Mouse (Mus musculus) midbrain, embryonic 14.5 days (tissue): ENCODE data around the gene Stard7. TPM values are rescaled to one million over a fixed set of nuclear protein-coding genes. Genes with fewer than 3 reads are reported as not detected.

Experiments used
- ATAC-seq: fragments of 200-750 bp; cut with Nextera tagmentation; 2 replicates; pipeline ENCODE4 v1.8.0; 2017; ENCODE audit warnings: moderate number of reproducible peaks, moderate library complexity; ENCODE audit not compliant: low FRiP score, low TSS enrichment
- DNase-seq: peaks from one replicate; pipeline ENCODE4 v3.0.0-alpha.2; 2015
- H3K27ac ChIP-seq: fragments of 300-500 bp; sonication (generic); replicated peaks from 2 replicates; pipeline ENCODE4 v1.5.1; 2014; ENCODE audit warnings: mild to moderate bottlenecking, low read depth, low read length, moderate library complexity
- H3K27me3 ChIP-seq: fragments of 300-500 bp; sonication (generic); 2 replicates; pipeline ENCODE4 v1.6.1; 2014; ENCODE audit warnings: low read length, control low read depth, mixed read lengths; ENCODE audit not compliant: control insufficient read depth, insufficient read depth
- H3K36me3 ChIP-seq: fragments of 300-500 bp; sonication (generic); 2 replicates; pipeline ENCODE4 v1.6.1; 2014; ENCODE audit warnings: low read length, control low read depth; ENCODE audit not compliant: control insufficient read depth, insufficient read depth
- H3K4me1 ChIP-seq: fragments of 300-500 bp; sonication (generic); 2 replicates; pipeline ENCODE4 v1.6.1; 2014; ENCODE audit warnings: mild to moderate bottlenecking, antibody characterized with exemption, low read length, control low read depth; ENCODE audit not compliant: control insufficient read depth, insufficient read depth
- H3K4me2 ChIP-seq: fragments of 300-500 bp; sonication (generic); 2 replicates; pipeline ENCODE4 v1.6.1; 2014; ENCODE audit warnings: mild to moderate bottlenecking, low read length, moderate library complexity
- H3K4me3 ChIP-seq: fragments of 300-500 bp; sonication (generic); replicated peaks from 2 replicates; pipeline ENCODE4 v1.5.1; 2014; ENCODE audit warnings: low read depth, low read length
- H3K9ac ChIP-seq: fragments of 300-500 bp; sonication (generic); replicated peaks from 2 replicates; pipeline ENCODE4 v1.6.1; 2014; ENCODE audit warnings: mild to moderate bottlenecking, low read length, moderate library complexity
- H3K9me3 ChIP-seq: fragments of 300-500 bp; sonication (generic); 2 replicates; pipeline ENCODE4 v1.6.1; 2016; ENCODE audit warnings: low read length, control low read depth, mixed read lengths; ENCODE audit not compliant: control insufficient read depth
- WGBS: fragments of 180-500 bp; shearing (Covaris S2); extraction: QIAGEN DNeasy Blood & Tissue Kit; methylation state at CpG from one replicate; pipeline ENCODE4 v1.1.7; 2014; 5-methylcytosine and 5-hydroxymethylcytosine counted together
- polyA plus RNA-seq: library from polyadenylated mRNA; unstranded; fragments of >200 nt; fragmentation: Nextera tagmentation; extraction: Ambion mirVana; gene quantifications from 2 replicates; pipeline ENCODE4 v1.2.1, GENCODE M21; 2014

Stard7 gene
- polyA plus RNA-seq, 1 experiment from 2014 or later, result 113 TPM

DNA sequence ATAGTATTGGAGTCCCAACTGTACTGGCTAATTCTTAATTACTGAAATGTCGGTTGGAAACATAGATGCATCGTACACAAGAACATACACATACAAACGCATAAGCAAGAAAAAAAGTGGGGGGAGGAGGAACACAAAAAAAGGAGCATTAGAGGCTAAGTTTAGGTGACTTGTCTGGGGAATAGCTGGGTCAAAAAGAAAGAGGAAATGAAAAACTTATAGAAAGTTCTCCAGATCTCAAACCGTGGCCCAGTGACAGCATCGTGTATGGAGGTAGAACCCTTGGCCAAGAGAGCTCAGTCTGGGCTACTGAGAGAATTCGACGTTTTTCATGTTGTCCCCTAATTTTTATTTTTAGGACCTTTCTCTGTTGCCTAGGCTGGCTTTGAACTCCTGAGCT lies 40.7 kb downstream of the Stard7 start:
- Histone ChIP-seq H3K4me2 (no peak overlapping the region), H3K27ac (no peak overlapping the region), H3K4me3 (no peak overlapping the region), H3K27me3 (no peaks in the 10 kb centered on the region), H3K9ac (no peak overlapping the region), H3K9me3 (no peaks in the 10 kb centered on the region), H3K36me3 (no peaks in the 10 kb centered on the region), H3K4me1 (no peaks in the 10 kb centered on the region)
- DNase-seq (no peak), ATAC-seq (no peak)
- WGBS, result 92% methylated on average over 7 of the region's 7 CpGs

GRCm38 (mm10) chr2:127311193-127311592 lies 41.2 kb downstream of the Stard7 start:
- H3K9me3 ChIP-seq, result no peaks in the 10 kb centered on the region
- no peak overlapping the region for H3K27ac ChIP-seq
- no peaks in the 10 kb centered on the region for H3K36me3 ChIP-seq
- H3K4me1 ChIP-seq, result no peaks in the 10 kb centered on the region
- WGBS, result 87% methylated on average over 1 of the region's 1 CpGs
- H3K9ac ChIP-seq, result no peak overlapping the region
- ATAC-seq, result no peak
- H3K4me2 ChIP-seq, result no peak overlapping the region
- H3K27me3 ChIP-seq, result no peaks in the 10 kb centered on the region
- no peak for DNase-seq
- no peak overlapping the region for H3K4me3 ChIP-seq

- 93% methylated on average over 4 of the region's 4 CpGs for WGBS
- Histone ChIP-seq H3K9me3 (no peaks in the 10 kb centered on the region), H3K9ac (no peak overlapping the region), H3K27ac (no peak overlapping the region), H3K4me1 (no peaks in the 10 kb centered on the region), H3K27me3 (no peaks in the 10 kb centered on the region), H3K4me2 (no peak overlapping the region), H3K36me3 (no peaks in the 10 kb centered on the region), H3K4me3 (no peak overlapping the region)
- ATAC-seq (no peak), DNase-seq (no peak)
These were observed 42.8 kb downstream of the Stard7 start for GRCm38 (mm10) chr2:127312801-127313200.

DNA sequence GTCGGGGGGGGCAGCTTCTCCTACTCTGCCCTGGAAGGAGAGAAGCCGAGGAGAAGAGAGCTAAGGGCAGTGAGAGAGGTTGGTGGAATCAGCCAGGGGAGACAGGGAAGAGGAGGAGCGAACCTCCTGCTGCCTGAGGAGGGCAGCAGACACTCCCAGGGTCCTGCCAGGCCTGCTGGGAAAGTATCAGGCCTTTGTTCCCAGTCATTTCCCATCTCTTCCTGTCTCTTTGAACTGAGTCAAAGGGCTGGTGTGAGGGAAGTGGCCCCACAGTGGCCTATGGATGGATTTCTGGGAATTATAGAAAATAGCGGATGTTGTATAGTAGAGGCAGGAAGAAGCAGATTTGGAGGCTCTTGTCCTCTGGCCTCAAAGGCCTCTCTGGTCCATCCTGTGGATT lies 43.9 kb downstream of the Stard7 start:
- Histone ChIP-seq H3K36me3 (no peaks in the 10 kb centered on the region), H3K9ac (no peak overlapping the region), H3K4me1 (no peaks in the 10 kb centered on the region), H3K27ac (no peak overlapping the region), H3K9me3 (no peaks in the 10 kb centered on the region), H3K4me3 (no peak overlapping the region), H3K4me2 (no peak overlapping the region), H3K27me3 (no peaks in the 10 kb centered on the region)
- no peak for DNase-seq
- 52% methylated on average over 4 of the region's 4 CpGs for WGBS
- ATAC-seq, result no peak

GRCm38 (mm10) chr2:127314467-127315154 lies 44.6 kb downstream of the Stard7 start:
- DNase-seq (no peak), ATAC-seq (no peak)
- 77% methylated on average over 6 of the region's 6 CpGs for WGBS
- Histone ChIP-seq H3K4me2 (no peak overlapping the region), H3K27me3 (no peaks in the 10 kb centered on the region), H3K9ac (no peak overlapping the region), H3K4me3 (no peak overlapping the region), H3K9me3 (no peaks in the 10 kb centered on the region), H3K4me1 (no peaks in the 10 kb centered on the region), H3K27ac (no peak overlapping the region), H3K36me3 (no peaks in the 10 kb centered on the region)

DNA sequence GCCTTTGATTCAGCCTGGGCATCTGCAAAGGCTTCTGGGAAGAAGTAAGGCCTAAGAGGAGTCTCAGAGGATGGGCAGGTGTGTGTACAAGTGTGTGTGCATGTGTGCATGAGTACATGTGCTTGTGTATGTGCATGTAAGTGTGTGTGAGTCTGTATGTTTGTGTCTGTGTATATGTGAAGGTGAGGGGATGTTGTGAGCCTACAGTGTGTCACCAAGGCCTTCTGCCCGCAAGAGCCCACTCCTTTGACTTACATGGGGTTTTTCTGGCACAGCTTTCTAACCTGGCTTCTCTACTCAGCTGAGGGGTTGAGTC lies 45.1 kb downstream of the Stard7 start:
- Histone ChIP-seq H3K4me1 (no peaks in the 10 kb centered on the region), H3K4me3 (no peak overlapping the region), H3K9ac (no peak overlapping the region), H3K4me2 (no peak overlapping the region), H3K9me3 (no peaks in the 10 kb centered on the region), H3K27me3 (no peaks in the 10 kb centered on the region), H3K36me3 (no peaks in the 10 kb centered on the region), H3K27ac (no peak overlapping the region)
- WGBS, result 95% methylated on average over 1 of the region's 1 CpGs
- DNase-seq (no peak), ATAC-seq (no peak)

DNA sequence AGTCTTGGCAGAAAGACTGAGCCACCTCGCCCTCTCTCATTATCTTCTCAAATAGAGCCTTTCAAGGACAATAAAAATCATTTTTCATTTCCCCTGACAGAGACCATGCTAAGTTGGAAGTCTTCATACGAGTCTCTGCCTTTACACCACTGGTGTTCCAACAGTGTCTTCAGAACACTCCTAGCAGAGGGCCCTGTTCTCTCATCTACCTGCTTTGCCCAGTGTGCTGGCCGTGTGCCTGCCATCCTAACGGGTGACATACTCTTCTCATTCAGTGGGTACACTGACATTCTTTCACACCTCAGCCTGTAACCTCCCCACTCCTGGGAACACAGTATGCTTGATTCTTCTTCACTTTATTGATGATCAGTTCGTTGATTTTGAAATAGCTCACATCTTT lies 46.4 kb downstream of the Stard7 start:
- Histone ChIP-seq H3K4me1 (no peaks in the 10 kb centered on the region), H3K27ac (no peak overlapping the region), H3K9ac (no peak overlapping the region), H3K4me2 (no peak overlapping the region), H3K27me3 (no peaks in the 10 kb centered on the region), H3K9me3 (no peaks in the 10 kb centered on the region), H3K36me3 (no peaks in the 10 kb centered on the region), H3K4me3 (no peak overlapping the region)
- no peak for DNase-seq
- 78% methylated on average over 5 of the region's 5 CpGs for WGBS
- no peak for ATAC-seq

GRCm38 (mm10) chr2:127318136-127318535 lies 48.1 kb downstream of the Stard7 start:
- DNase-seq (no peak), ATAC-seq (no peak)
- 87% methylated on average over 4 of the region's 4 CpGs for WGBS
- Histone ChIP-seq H3K9ac (no peak overlapping the region), H3K27me3 (no peaks in the 10 kb centered on the region), H3K36me3 (no peaks in the 10 kb centered on the region), H3K4me2 (no peak overlapping the region), H3K4me1 (no peaks in the 10 kb centered on the region), H3K27ac (no peak overlapping the region), H3K9me3 (no peaks in the 10 kb centered on the region), H3K4me3 (no peak overlapping the region)

DNA sequence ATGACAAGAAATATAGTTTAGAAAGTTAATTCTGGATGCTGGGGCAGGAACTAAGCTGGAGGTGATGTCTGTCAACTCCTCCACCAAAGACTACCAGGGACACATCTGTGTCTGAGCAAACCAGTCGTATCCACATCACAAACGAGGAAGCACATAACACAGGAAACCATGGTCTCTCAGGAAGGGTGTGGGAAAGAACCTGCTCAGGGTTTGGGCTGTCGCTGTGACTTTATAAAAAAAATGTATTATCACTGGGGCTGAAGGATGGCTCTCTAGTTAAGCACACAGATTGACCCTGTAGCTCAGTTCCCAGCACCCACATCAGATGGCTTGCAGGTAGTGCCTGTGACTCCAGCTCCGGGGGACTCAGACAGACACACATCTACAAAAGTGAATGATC lies 49.1 kb downstream of the Stard7 start:
- ATAC-seq (no peak), DNase-seq (no peak)
- H3K9ac ChIP-seq, result no peak overlapping the region
- H3K4me2 ChIP-seq, result no peak overlapping the region
- 78% methylated on average over 4 of the region's 4 CpGs for WGBS
- no peaks in the 10 kb centered on the region for H3K9me3 ChIP-seq
- no peak overlapping the region for H3K27ac ChIP-seq
- no peaks in the 10 kb centered on the region for H3K27me3 ChIP-seq
- no peaks in the 10 kb centered on the region for H3K4me1 ChIP-seq
- no peaks in the 10 kb centered on the region for H3K36me3 ChIP-seq
- no peak overlapping the region for H3K4me3 ChIP-seq
